Mouse (Mus musculus) embryonic facial prominence, embryonic 10.5 days (tissue): ENCODE measurements around the gene Slit3. TPM values are rescaled to one million over a fixed set of nuclear protein-coding genes. Genes with fewer than 3 reads are reported as not detected.
A peak's percentile ranks its signal among the peaks of the same experiment; 100 is the strongest.

ENCODE experiments used
- DNase-seq: peaks from one replicate; pipeline ENCODE4 v3.0.0-alpha.2; 2017; ENCODE audit warnings: low spot score
- H3K27ac ChIP-seq: fragments of 300-500 bp; sonication (generic); replicated peaks from 2 replicates; pipeline ENCODE4 v1.5.1; 2016; ENCODE audit warnings: mild to moderate bottlenecking
- H3K27me3 ChIP-seq: fragments of 300-500 bp; sonication (generic); replicated peaks from 2 replicates; pipeline ENCODE4 v1.6.1; 2016; ENCODE audit warnings: low read depth, mild to moderate bottlenecking; ENCODE audit not compliant: poor library complexity, severe bottlenecking
- H3K36me3 ChIP-seq: fragments of 300-500 bp; sonication (generic); replicated peaks from 2 replicates; pipeline ENCODE4 v1.6.1; 2016; ENCODE audit warnings: mild to moderate bottlenecking, moderate library complexity
- H3K4me1 ChIP-seq: fragments of 300-500 bp; sonication (generic); 2 replicates; pipeline ENCODE4 v1.6.1; 2016
- H3K4me3 ChIP-seq: fragments of 300-500 bp; sonication (generic); 2 replicates; pipeline ENCODE4 v1.5.1; 2016; ENCODE audit warnings: mild to moderate bottlenecking, moderate library complexity
- H3K9me3 ChIP-seq: fragments of 300-500 bp; sonication (generic); 2 replicates; pipeline ENCODE4 v1.6.1; 2016; ENCODE audit warnings: mild to moderate bottlenecking
- WGBS: fragments of 180-500 bp; shearing (Covaris S2); methylation state at CpG from one replicate; pipeline ENCODE4 v1.1.7; 2016; 5-methylcytosine and 5-hydroxymethylcytosine counted together
- polyA plus RNA-seq: library from polyadenylated mRNA; unstranded; fragments of >200 nt; fragmentation: Nextera tagmentation; extraction: Ambion mirVana; gene quantifications from 2 replicates; pipeline ENCODE4 v1.2.1, GENCODE M21; 2016

Gene Slit3
- polyA plus RNA-seq, 1 experiment from 2014 or later, result 12.6 TPM

- Histone ChIP-seq H3K4me1 (peaks cover 9% of the 10 kb centered on the region), H3K4me3 (no peak overlapping the region), H3K27ac (no peak overlapping the region), H3K27me3 (peaks cover 20% of the 10 kb centered on the region), H3K9me3 (no peaks in the 10 kb centered on the region), H3K36me3 (peaks cover 11% of the 10 kb centered on the region)
- WGBS, result 79% methylated on average over 6 of the region's 6 CpGs
- no peak for DNase-seq
These were observed 549.2 kb downstream of the Slit3 start for GRCm38 (mm10) chr11:35670181-35670580.

DNA sequence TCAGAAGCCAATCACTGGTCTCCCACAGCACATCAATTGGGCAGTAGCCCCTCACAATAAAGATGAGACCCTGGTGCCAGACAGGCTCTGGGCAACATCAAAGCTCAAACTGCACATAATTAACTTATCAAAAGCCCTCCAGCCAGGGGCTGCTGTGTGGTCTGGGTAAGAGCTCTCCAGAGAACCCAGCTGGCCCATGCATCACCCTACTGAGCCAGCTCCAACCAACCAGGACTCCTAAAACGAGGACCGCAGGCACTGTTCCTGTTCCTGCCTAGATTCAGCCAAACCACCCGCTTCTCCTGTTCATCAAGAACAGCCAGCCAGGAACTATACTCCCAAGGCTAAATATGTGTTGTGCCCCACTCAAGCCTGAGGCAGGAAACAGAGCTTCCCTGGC is 549.7 kb downstream of the Slit3 start:
- peaks cover 9% of the 10 kb centered on the region for H3K4me1 ChIP-seq
- WGBS, result 66% methylated on average over 3 of the region's 3 CpGs
- no peak for DNase-seq
- no peak overlapping the region for H3K27ac ChIP-seq
- peaks cover 11% of the 10 kb centered on the region for H3K36me3 ChIP-seq
- H3K9me3 ChIP-seq, result no peaks in the 10 kb centered on the region
- H3K4me3 ChIP-seq, result no peak overlapping the region
- H3K27me3 ChIP-seq, result peaks cover 15% of the 10 kb centered on the region

DNA sequence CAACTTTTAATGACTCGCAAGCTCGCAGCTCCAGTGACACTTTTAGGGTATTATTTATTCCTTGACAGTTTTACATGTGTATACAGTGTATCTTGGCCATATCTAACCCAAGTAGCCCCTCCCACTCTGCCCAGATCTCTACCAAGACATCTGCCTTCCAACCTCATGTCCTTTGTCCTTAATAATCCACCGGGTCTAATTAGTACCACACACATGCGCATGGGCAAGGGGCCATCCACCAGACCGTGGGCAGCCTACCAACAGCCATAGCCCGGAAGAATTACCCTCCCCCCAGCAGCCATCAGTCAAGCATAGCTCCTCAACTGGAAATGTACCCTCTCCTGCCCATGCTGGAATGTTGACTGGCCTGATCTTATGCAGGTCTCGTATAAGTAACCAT is 552.0 kb downstream of the Slit3 start:
- 92% methylated on average over 7 of the region's 7 CpGs for WGBS
- no peaks in the 10 kb centered on the region; the same call in 1 of the 2 replicates for H3K27me3 ChIP-seq
- peaks cover 11% of the 10 kb centered on the region for H3K36me3 ChIP-seq

DNA sequence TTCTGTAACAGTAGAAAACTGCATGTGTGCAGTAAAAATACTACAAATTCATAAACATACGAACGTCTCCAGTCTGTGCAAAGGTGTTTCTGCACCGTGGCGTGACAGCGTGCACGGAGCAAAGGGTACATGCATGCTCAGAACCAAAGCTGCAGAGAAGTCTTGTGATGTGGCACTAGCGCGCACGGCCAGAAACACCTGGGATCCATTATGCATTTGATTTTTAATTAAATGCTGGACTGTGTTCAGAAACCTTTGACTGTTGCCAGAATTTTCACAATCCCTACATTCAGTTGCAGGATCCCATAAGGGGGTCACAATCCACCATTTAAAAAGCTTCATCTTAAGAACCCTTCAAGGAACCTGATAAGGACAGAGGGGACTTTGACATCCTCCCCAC is 553.2 kb downstream of the Slit3 start:
- H3K4me1 ChIP-seq, result peaks cover 19% of the 10 kb centered on the region
- no peaks in the 10 kb centered on the region for H3K9me3 ChIP-seq
- no peak for DNase-seq
- no peaks in the 10 kb centered on the region; the same call in 1 of the 2 replicates for H3K27me3 ChIP-seq
- peaks cover 11% of the 10 kb centered on the region for H3K36me3 ChIP-seq
- WGBS, result 87% methylated on average over 9 of the region's 9 CpGs
- H3K4me3 ChIP-seq, result no peak overlapping the region
- H3K27ac ChIP-seq, result no peak overlapping the region

More for the DNA sequence above, 552.0 kb downstream of the Slit3 start:
- no peak for DNase-seq
- Histone ChIP-seq H3K9me3 (no peaks in the 10 kb centered on the region), H3K4me1 (peaks cover 19% of the 10 kb centered on the region), H3K4me3 (no peak overlapping the region), H3K27ac (no peak overlapping the region)

DNA sequence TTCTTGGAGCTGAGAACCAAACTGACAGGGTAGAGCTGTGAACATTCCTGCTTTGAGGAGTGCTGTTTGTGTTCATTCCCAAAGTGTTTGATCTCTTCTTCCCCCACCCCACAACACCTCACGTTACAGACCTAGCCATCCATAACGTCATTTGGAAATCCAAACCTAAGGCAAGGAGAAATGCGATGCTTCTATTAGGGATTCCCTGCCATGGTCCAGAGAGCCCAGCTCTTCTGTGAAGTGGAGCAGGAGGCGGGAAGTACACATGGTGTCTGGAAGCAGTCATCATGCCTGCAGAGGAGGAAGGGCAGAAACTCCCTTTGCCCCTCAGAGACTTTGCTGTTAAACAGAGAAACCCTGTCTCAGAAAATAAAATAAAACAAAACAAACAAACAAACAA is 555.7 kb downstream of the Slit3 start:
- no peaks in the 10 kb centered on the region for H3K36me3 ChIP-seq
- H3K4me1 ChIP-seq, result peaks cover 13% of the 10 kb centered on the region
- no peak for DNase-seq
- H3K27me3 ChIP-seq, result no peaks in the 10 kb centered on the region
- H3K4me3 ChIP-seq, result no peak overlapping the region
- H3K9me3 ChIP-seq, result no peaks in the 10 kb centered on the region
- WGBS, result 51% methylated on average over 4 of the region's 4 CpGs
- H3K27ac ChIP-seq, result no peak overlapping the region

GRCm38 (mm10) chr11:35679976-35680375 is 559.0 kb downstream of the Slit3 start:
- Histone ChIP-seq H3K4me3 (no peak overlapping the region), H3K27ac (no peak overlapping the region), H3K36me3 (peaks cover 6% of the 10 kb centered on the region), H3K9me3 (no peaks in the 10 kb centered on the region), H3K4me1 (peaks cover 10% of the 10 kb centered on the region), H3K27me3 (no peaks in the 10 kb centered on the region)
- no peak for DNase-seq
- 88% methylated on average over 5 of the region's 5 CpGs for WGBS

DNA sequence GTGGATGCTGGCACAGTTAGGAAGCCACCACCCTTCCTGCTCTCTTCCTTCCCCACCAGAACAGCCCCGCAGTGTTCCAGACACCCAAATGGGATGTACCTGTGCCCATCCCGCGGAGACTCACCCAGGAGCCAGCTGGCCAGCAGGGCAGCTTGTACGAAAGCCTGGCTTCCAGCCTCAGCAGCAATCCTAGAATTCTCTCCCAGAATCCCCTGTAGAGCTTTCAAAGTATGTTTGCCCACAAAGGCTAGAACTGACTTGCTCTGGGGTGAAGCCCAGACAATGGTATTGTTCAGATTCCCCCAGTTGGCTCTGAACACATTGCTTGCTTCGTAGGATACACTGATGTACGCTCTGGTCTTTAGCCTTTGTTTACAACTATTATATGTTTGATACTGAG is 566.3 kb downstream of the Slit3 start:
- peaks cover 5% of the 10 kb centered on the region; the same call in 1 of the 2 replicates for H3K4me1 ChIP-seq
- WGBS, result 92% methylated on average over 6 of the region's 6 CpGs
- peaks cover 34% of the 10 kb centered on the region for H3K36me3 ChIP-seq
- no peak overlapping the region for H3K4me3 ChIP-seq
- peaks cover 4% of the 10 kb centered on the region; the same call in 1 of the 2 replicates for H3K9me3 ChIP-seq
- H3K27ac ChIP-seq, result no peak overlapping the region
- peaks cover 1% of the 10 kb centered on the region; the same call in 1 of the 2 replicates for H3K27me3 ChIP-seq
- no peak for DNase-seq

DNA sequence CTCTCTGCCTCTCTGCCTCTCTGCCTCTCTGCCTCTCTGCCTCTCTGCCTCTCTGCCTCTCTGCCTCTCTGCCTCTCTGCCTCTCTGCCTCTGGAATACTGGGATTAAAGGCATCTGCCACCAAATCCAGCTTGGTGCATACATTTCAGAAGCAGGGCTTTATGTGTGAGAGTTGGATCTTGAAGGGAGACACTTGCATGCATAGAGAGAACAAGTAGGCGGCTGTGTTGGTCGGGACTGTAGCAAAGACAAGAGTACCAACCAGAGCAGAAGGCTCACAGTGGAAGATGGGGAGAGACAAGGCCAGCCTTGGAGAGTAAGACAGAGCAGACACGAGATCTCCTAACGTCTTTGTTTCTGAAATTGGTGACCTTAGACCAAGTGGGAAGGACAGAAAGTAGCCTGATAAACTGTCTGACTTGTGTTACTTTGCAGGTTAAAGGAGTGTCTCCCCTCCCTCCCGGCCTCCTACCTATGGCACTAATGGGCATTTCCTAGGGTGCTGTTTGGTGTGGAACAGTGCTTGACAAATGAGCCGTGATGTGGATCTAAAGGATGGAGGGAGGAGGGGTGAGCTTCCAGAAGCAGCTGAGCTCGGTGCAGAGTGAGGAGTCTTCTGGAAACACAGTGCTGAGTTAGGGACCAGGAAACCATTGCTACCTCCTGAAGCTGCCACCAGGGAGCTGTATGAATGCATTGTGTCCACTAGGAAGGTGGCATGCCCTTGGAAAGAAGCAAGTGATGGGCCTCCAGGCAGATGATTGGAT is 569.7 kb downstream of the Slit3 start:
- H3K36me3 ChIP-seq, result peaks cover 27% of the 10 kb centered on the region
- no peak for DNase-seq

GRCm38 (mm10) chr11:35693136-35693535 is 572.1 kb downstream of the Slit3 start:
- Histone ChIP-seq H3K27ac (0 out of 2 replicates have a peak overlapping the region, but pooled peaks have one; percentile 35), H3K36me3 (peaks cover 15% of the 10 kb centered on the region), H3K9me3 (peaks cover 4% of the 10 kb centered on the region; the same call in 1 of the 2 replicates), H3K4me3 (no peak overlapping the region), H3K27me3 (peaks cover 7% of the 10 kb centered on the region; the same call in 1 of the 2 replicates), H3K4me1 (peaks cover 9% of the 10 kb centered on the region; the same call in 1 of the 2 replicates)
- DNase-seq, result peak; percentile 86
- 13% methylated on average over 5 of the region's 5 CpGs for WGBS

More for the DNA sequence above, 569.7 kb downstream of the Slit3 start:
- 75% methylated on average over 7 of the region's 7 CpGs for WGBS
- Histone ChIP-seq H3K4me1 (peaks cover 11% of the 10 kb centered on the region; the same call in 1 of the 2 replicates), H3K4me3 (no peak overlapping the region), H3K27ac (no peak overlapping the region), H3K27me3 (peaks cover 7% of the 10 kb centered on the region; the same call in 1 of the 2 replicates), H3K9me3 (peaks cover 4% of the 10 kb centered on the region; the same call in 1 of the 2 replicates)

DNA sequence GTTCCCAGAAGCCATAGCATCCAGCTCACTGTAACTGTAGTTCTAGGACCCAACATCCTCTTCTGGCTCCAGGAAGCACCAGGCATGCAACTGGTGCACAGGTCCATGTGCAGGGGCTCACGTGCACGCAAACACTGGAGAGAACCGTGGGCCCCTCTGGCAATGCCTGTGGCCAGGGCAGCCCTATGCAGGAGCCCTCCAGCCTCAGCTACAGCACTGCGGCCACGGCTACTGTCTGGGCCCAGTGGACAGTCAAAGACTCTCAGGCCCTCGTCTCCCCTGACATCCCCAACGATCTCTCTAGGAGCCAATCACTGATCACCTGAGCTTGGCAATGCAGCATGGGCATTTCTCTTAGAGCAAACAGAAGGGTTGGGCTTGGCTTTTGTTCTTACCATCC is 572.6 kb downstream of the Slit3 start:
- peaks cover 7% of the 10 kb centered on the region; the same call in 1 of the 2 replicates for H3K27me3 ChIP-seq
- H3K9me3 ChIP-seq, result peaks cover 4% of the 10 kb centered on the region; the same call in 1 of the 2 replicates

GRCm38 (mm10) chr11:35697476-35697875 is 576.5 kb downstream of the Slit3 start:
- peaks cover 8% of the 10 kb centered on the region; the same call in 1 of the 2 replicates for H3K36me3 ChIP-seq
- H3K4me1 ChIP-seq, result 0 out of 2 replicates have a peak, but pooled peaks cover 6% of the 10 kb centered on the region
- 89% methylated on average over 7 of the region's 7 CpGs for WGBS
- H3K9me3 ChIP-seq, result no peaks in the 10 kb centered on the region
- DNase-seq, result no peak
- H3K4me3 ChIP-seq, result no peak overlapping the region
- H3K27me3 ChIP-seq, result peaks cover 4% of the 10 kb centered on the region; the same call in 1 of the 2 replicates
- no peak overlapping the region for H3K27ac ChIP-seq

More for the DNA sequence above, 572.6 kb downstream of the Slit3 start:
- WGBS, result 83% methylated on average over 7 of the region's 7 CpGs
- Histone ChIP-seq H3K4me3 (no peak overlapping the region), H3K36me3 (peaks cover 10% of the 10 kb centered on the region), H3K27ac (no peak overlapping the region), H3K4me1 (0 out of 2 replicates have a peak, but pooled peaks cover 6% of the 10 kb centered on the region)
- no peak for DNase-seq

DNA sequence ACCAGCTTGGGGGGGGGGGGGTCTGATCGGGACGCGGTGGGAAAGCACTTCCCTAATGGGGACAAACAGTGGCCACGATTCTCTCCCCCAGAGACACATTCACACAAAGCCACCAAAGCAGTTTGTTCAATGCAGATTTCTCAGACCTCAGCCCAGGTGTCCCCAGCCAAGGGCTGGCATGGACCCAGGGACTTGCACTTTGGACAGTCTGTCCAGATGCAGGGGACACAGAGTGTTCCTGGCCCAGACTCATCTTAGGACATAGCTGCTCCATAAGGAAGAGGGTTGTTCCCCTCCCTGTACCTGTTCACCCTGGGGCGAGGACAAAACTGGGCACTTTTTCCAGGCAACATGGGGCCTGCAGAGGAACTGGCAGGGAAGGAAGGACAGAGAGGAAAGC is 577.9 kb downstream of the Slit3 start:
- H3K4me3 ChIP-seq, result no peak overlapping the region
- H3K9me3 ChIP-seq, result peaks cover 12% of the 10 kb centered on the region; the same call in 1 of the 2 replicates
- H3K27me3 ChIP-seq, result no peaks in the 10 kb centered on the region
- H3K36me3 ChIP-seq, result peaks cover 21% of the 10 kb centered on the region
- no peak for DNase-seq
- H3K27ac ChIP-seq, result no peak overlapping the region
- no peaks in the 10 kb centered on the region for H3K4me1 ChIP-seq
- 87% methylated on average over 5 of the region's 5 CpGs for WGBS

DNA sequence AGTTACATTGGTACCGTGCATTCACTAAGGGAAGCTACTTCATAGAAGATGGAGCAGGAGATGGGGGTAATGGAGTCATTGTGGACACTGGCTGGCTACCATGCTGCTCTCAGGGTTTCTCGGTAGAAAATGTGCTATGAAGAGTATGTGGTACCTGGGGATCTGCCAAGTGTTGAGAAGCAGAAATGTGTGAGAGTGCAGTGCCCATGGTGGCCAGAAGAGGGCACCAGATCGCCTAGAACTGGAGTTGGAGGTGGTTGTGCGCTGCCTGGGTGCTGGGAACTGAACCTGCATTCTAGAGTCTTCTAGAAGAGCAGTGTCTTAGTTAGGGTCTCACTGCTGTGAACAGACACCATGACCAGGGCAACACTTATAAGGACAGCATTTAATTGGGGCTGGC is 582.4 kb downstream of the Slit3 start:
- Histone ChIP-seq H3K27me3 (no peaks in the 10 kb centered on the region), H3K4me1 (peaks cover 12% of the 10 kb centered on the region), H3K9me3 (peaks cover 19% of the 10 kb centered on the region; the same call in 1 of the 2 replicates), H3K36me3 (peaks cover 43% of the 10 kb centered on the region), H3K4me3 (no peak overlapping the region), H3K27ac (no peak overlapping the region)
- no peak for DNase-seq
- 72% methylated on average over 4 of the region's 4 CpGs for WGBS
